Mouse (Mus musculus) heart, embryonic 13.5 days (tissue): ENCODE results near the gene Prkag2. TPM values are rescaled to one million over a fixed set of nuclear protein-coding genes. Genes with fewer than 3 reads are reported as not detected.
A peak's percentile ranks its signal among the peaks of the same experiment; 100 is the strongest.

Source experiments
- ATAC-seq: fragments of 200-750 bp; cut with Nextera tagmentation; 2 replicates; pipeline ENCODE4 v1.8.0; 2017; ENCODE audit warnings: moderate TSS enrichment; ENCODE audit not compliant: insufficient number of reproducible peaks, low FRiP score, low TSS enrichment; ENCODE audit errors: extremely low read depth
- H3K27ac ChIP-seq: fragments of 300-500 bp; sonication (generic); replicated peaks from 2 replicates; pipeline ENCODE4 v1.5.1; 2015; ENCODE audit warnings: moderate library complexity, mild to moderate bottlenecking, inconsistent platforms
- H3K27me3 ChIP-seq: fragments of 300-500 bp; sonication (generic); replicated peaks from 2 replicates; pipeline ENCODE4 v1.6.1; 2015; ENCODE audit warnings: mild to moderate bottlenecking, inconsistent platforms
- H3K36me3 ChIP-seq: fragments of 300-500 bp; sonication (generic); 2 replicates; pipeline ENCODE4 v1.6.1; 2015; ENCODE audit warnings: mild to moderate bottlenecking, inconsistent platforms
- H3K4me1 ChIP-seq: fragments of 300-500 bp; sonication (generic); 2 replicates; pipeline ENCODE4 v1.6.1; 2015; ENCODE audit warnings: inconsistent platforms
- H3K4me2 ChIP-seq: fragments of 300-500 bp; sonication (generic); 2 replicates; pipeline ENCODE4 v1.6.1; 2015; ENCODE audit warnings: inconsistent platforms, mild to moderate bottlenecking, moderate library complexity
- H3K4me3 ChIP-seq: fragments of 300-500 bp; sonication (generic); 2 replicates; pipeline ENCODE4 v1.5.1; 2015; ENCODE audit warnings: moderate library complexity, mild to moderate bottlenecking, inconsistent platforms
- H3K9ac ChIP-seq: fragments of 300-500 bp; sonication (generic); 2 replicates; pipeline ENCODE4 v1.6.1; 2015; ENCODE audit warnings: inconsistent platforms, mild to moderate bottlenecking, moderate library complexity
- H3K9me3 ChIP-seq: fragments of 300-500 bp; sonication (generic); 2 replicates; pipeline ENCODE4 v1.6.1; 2016; ENCODE audit warnings: inconsistent platforms
- WGBS: fragments of 180-500 bp; shearing (Covaris S2); methylation state at CpG from one replicate; pipeline ENCODE4 v1.1.7; 2015; ENCODE audit warnings: mixed read lengths; 5-methylcytosine and 5-hydroxymethylcytosine counted together
- polyA plus RNA-seq: library from polyadenylated mRNA; unstranded; fragments of >200 nt; fragmentation: Nextera tagmentation; extraction: Ambion mirVana; gene quantifications from 2 replicates; pipeline ENCODE4 v1.2.1, GENCODE M21; 2015

Prkag2 gene
- polyA plus RNA-seq, 1 experiment from 2014 or later: 83.7 TPM

DNA sequence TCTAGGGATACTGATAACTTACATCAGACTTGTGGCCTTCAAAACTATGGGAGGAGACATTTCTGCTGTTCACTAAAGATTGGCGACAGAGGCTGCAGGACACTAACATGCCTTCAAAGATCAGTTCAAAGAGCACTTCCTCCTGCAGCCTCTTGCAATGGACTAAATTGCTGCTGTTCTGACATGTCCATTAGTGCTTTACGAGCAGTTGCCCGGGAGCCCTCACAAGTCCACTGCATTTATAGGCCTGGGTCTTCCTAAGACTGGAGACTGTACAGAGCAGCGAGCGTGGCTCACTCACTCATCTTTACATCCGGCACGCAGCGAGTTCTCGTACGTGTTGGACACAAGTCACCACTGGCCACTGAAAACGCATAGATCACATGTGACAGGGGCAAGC lies 208.0 kb downstream of the Prkag2 start:
- Histone ChIP-seq H3K27ac (peak overlapping the region; percentile 8; the same call in 1 of the 2 replicates), H3K4me3 (no peak overlapping the region), H3K9ac (peak overlapping the region; percentile 47), H3K36me3 (peaks cover 22% of the 10 kb centered on the region), H3K4me2 (no peak overlapping the region), H3K9me3 (no peaks in the 10 kb centered on the region), H3K27me3 (no peaks in the 10 kb centered on the region), H3K4me1 (peaks cover 65% of the 10 kb centered on the region)
- no peak for ATAC-seq
- WGBS: 82% methylated on average over 11 of the region's 11 CpGs

GRCm38 (mm10) chr5:24889860-24890259 lies 210.6 kb downstream of the Prkag2 start:
- Histone ChIP-seq H3K4me2 (peak overlapping the region; percentile 61), H3K27ac (peak overlapping the region; percentile 89), H3K9me3 (no peaks in the 10 kb centered on the region), H3K27me3 (no peaks in the 10 kb centered on the region), H3K4me3 (peak overlapping the region; percentile 24), H3K9ac (peak overlapping the region; percentile 70), H3K36me3 (peaks cover 43% of the 10 kb centered on the region), H3K4me1 (peaks cover 53% of the 10 kb centered on the region)
- 21% methylated on average over 9 of the region's 9 CpGs for WGBS
- ATAC-seq: peak; percentile 67; the same call in 1 of the 2 replicates

DNA sequence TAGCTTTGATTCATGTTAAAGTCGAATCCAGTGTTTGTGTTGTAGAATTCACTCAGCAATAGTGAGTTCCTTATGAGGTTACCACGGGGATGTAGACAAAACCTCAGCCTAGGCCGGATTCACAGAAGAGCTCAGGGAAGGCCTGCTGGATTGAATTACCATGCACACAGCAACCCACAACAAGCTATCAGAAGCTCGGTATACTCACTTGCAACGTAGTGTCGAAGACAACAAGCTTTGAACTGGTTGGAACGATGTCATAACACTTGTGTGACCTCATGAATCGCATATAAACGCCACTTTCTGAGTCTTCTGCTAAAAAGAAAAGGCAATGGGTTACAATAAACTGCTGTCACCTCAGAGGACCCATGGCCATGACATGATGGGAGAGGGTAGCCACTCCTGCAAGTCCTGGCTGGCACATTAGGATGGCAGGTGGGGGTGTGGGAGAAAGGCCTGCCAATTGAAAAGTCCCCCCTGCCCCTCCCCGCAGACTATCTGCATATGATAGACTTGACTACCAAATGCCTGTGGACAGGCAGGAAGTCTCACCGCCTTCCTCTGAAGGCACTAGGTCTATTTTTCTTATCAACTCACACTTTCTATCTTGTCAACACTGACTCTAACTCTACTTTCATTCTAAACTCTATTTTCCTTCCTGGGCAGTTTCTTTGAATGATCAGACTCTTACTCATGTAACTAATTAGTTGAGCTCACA lies 211.4 kb downstream of the Prkag2 start:
- H3K4me2 ChIP-seq: peak overlapping the region; percentile 61
- no peaks in the 10 kb centered on the region for H3K9me3 ChIP-seq
- H3K27me3 ChIP-seq: no peaks in the 10 kb centered on the region
- 0 out of 2 replicates have a peak overlapping the region, but pooled peaks have one; percentile 20 for H3K9ac ChIP-seq
- H3K27ac ChIP-seq: peak overlapping the region; percentile 89
- H3K36me3 ChIP-seq: peaks cover 48% of the 10 kb centered on the region
- ATAC-seq: no peak
- 56% methylated on average over 11 of the region's 11 CpGs for WGBS
- H3K4me1 ChIP-seq: peaks cover 45% of the 10 kb centered on the region
- no peak overlapping the region for H3K4me3 ChIP-seq

- H3K9ac ChIP-seq: 0 out of 2 replicates have a peak overlapping the region, but pooled peaks have one; percentile 21
- peaks cover 65% of the 10 kb centered on the region for H3K36me3 ChIP-seq
- H3K4me1 ChIP-seq: peaks cover 33% of the 10 kb centered on the region
- H3K4me3 ChIP-seq: no peak overlapping the region
- no peak overlapping the region for H3K27ac ChIP-seq
- 69% methylated on average over 8 of the region's 8 CpGs for WGBS
- no peak for ATAC-seq
- H3K9me3 ChIP-seq: no peaks in the 10 kb centered on the region
- no peak overlapping the region for H3K4me2 ChIP-seq
- H3K27me3 ChIP-seq: no peaks in the 10 kb centered on the region
These were observed 213.2 kb downstream of the Prkag2 start for GRCm38 (mm10) chr5:24887271-24887670.

- no peak overlapping the region for H3K4me3 ChIP-seq
- 0 out of 2 replicates have a peak, but pooled peaks cover 2% of the 10 kb centered on the region for H3K9me3 ChIP-seq
- peak overlapping the region; percentile 9; the same call in 1 of the 2 replicates for H3K4me2 ChIP-seq
- 47% methylated on average over 4 of the region's 4 CpGs for WGBS
- ATAC-seq: peak; percentile 37; the same call in 1 of the 2 replicates
- peak overlapping the region; percentile 25; the same call in 1 of the 2 replicates for H3K9ac ChIP-seq
- H3K27ac ChIP-seq: peak overlapping the region; percentile 76
- H3K27me3 ChIP-seq: no peaks in the 10 kb centered on the region
- peaks cover 83% of the 10 kb centered on the region for H3K36me3 ChIP-seq
- H3K4me1 ChIP-seq: peaks cover 16% of the 10 kb centered on the region
These were observed 221.7 kb downstream of the Prkag2 start for GRCm38 (mm10) chr5:24878713-24879112.

DNA sequence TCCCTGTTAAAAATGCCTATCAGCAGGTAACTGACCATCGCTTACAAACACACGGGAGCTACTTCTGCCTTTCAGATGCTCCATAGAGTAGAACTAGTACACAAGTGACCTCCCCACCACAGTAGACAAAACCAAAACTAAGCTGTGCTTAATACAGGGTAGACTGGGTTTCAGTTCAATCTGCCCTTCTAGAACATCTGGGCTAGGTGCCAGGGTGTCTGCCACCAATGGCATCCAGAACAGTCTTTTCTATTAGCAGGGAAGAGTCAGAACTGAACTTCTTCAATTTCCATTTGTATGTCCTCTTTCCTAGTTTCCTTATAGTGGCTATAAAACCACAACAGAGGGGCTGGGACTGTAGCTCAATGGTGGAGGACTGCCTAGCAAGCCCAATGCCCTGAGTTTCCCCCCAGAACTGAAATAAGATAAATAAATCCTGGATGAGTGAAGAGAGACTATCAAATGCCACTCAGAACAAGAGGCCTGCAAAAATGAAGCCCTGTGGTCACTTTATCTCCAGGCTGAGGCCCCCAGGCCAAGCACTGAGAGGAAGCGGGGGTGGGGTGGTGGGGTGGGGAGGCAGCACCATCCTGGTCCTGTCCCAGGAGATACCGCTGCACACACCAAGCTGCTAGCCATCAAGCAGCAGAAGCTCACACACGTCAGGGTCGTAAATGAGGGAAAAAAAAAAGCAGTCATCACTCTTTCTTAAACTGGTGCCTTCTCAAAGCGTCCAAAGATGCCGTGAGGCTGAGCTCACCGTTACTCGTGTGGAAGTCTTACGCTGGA lies 222.4 kb downstream of the Prkag2 start:
- no peaks in the 10 kb centered on the region for H3K27me3 ChIP-seq
- H3K4me1 ChIP-seq: peaks cover 16% of the 10 kb centered on the region
- peak overlapping the region; percentile 9; the same call in 1 of the 2 replicates for H3K4me2 ChIP-seq
- no peak for ATAC-seq
- peak overlapping the region; percentile 76 for H3K27ac ChIP-seq
- 41% methylated on average over 11 of the region's 11 CpGs for WGBS
- no peak overlapping the region for H3K4me3 ChIP-seq
- H3K9me3 ChIP-seq: 0 out of 2 replicates have a peak, but pooled peaks cover 2% of the 10 kb centered on the region
- H3K9ac ChIP-seq: peak overlapping the region; percentile 25; the same call in 1 of the 2 replicates
- H3K36me3 ChIP-seq: peaks cover 83% of the 10 kb centered on the region

GRCm38 (mm10) chr5:24876653-24877052 lies 223.8 kb downstream of the Prkag2 start:
- Histone ChIP-seq H3K9ac (no peak overlapping the region), H3K27ac (no peak overlapping the region), H3K36me3 (peaks cover 87% of the 10 kb centered on the region), H3K27me3 (no peaks in the 10 kb centered on the region), H3K4me1 (peaks cover 16% of the 10 kb centered on the region), H3K9me3 (0 out of 2 replicates have a peak, but pooled peaks cover 2% of the 10 kb centered on the region), H3K4me2 (no peak overlapping the region), H3K4me3 (no peak overlapping the region)
- WGBS: 75% methylated on average over 9 of the region's 9 CpGs
- ATAC-seq: no peak

DNA sequence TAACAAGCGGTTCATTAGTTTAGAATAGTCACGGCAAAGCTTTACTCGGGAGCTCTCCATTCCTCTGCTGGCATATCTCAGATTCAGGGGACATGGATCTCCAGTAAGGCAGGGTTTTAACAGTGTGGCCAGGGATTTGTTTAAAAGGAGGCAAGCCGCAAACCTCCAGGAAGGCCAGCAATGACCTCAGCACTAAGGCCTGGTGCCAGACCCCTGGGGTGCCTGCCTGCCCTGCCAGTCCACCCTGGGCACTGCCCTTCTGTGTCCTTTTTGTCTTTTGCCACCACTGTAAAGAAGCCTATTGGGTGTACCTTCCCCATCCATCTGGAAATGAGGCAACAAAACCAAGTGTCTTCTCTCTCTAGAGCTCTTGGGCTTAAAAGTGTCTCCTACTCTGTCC lies 226.3 kb downstream of the Prkag2 start:
- peaks cover 27% of the 10 kb centered on the region for H3K4me1 ChIP-seq
- H3K4me2 ChIP-seq: no peak overlapping the region
- peaks cover 84% of the 10 kb centered on the region for H3K36me3 ChIP-seq
- H3K27me3 ChIP-seq: no peaks in the 10 kb centered on the region
- H3K27ac ChIP-seq: no peak overlapping the region
- WGBS: 88% methylated on average over 4 of the region's 4 CpGs
- 0 out of 2 replicates have a peak, but pooled peaks cover 2% of the 10 kb centered on the region for H3K9me3 ChIP-seq
- ATAC-seq: no peak
- no peak overlapping the region for H3K4me3 ChIP-seq
- no peak overlapping the region for H3K9ac ChIP-seq

DNA sequence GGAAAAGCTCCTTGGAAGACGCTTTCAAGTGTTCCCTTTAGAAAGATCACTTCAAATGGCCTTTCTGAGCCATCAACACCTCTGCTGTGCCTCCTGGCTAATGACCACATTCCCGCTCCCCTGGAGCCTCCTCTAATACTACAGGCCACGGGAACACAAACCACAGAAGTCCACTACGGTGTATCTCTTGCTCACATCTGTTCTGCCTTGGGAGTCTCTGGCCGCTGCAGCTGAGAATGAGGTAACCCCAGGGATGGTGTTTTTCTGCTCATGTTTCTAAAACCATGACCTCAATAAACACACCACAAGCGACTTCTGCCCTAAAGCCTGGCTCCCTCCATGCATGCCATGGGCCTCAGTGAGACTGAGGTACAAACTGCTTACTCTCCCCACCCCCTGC lies 227.2 kb downstream of the Prkag2 start:
- Histone ChIP-seq H3K4me2 (no peak overlapping the region), H3K36me3 (peaks cover 83% of the 10 kb centered on the region), H3K4me3 (no peak overlapping the region), H3K9me3 (no peaks in the 10 kb centered on the region), H3K27ac (no peak overlapping the region), H3K9ac (no peak overlapping the region), H3K27me3 (no peaks in the 10 kb centered on the region), H3K4me1 (peaks cover 21% of the 10 kb centered on the region)
- ATAC-seq: no peak
- 43% methylated on average over 6 of the region's 6 CpGs for WGBS

GRCm38 (mm10) chr5:24871276-24871675 lies 229.2 kb downstream of the Prkag2 start:
- Histone ChIP-seq H3K27ac (no peak overlapping the region), H3K4me1 (peaks cover 11% of the 10 kb centered on the region), H3K4me2 (no peak overlapping the region), H3K9ac (no peak overlapping the region), H3K4me3 (no peak overlapping the region), H3K36me3 (peaks cover 91% of the 10 kb centered on the region), H3K9me3 (peaks cover 3% of the 10 kb centered on the region), H3K27me3 (no peaks in the 10 kb centered on the region)
- WGBS: 75% methylated on average over 12 of the region's 12 CpGs
- ATAC-seq: no peak

GRCm38 (mm10) chr5:24869796-24870289 lies 230.6 kb downstream of the Prkag2 start:
- H3K4me2 ChIP-seq: no peak overlapping the region

More at GRCm38 (mm10) chr5:24869796-24870289, 230.6 kb downstream of the Prkag2 start:
- Histone ChIP-seq H3K9me3 (peaks cover 4% of the 10 kb centered on the region), H3K4me1 (peaks cover 11% of the 10 kb centered on the region), H3K27ac (no peak overlapping the region), H3K4me3 (no peak overlapping the region), H3K36me3 (peaks cover 87% of the 10 kb centered on the region), H3K27me3 (no peaks in the 10 kb centered on the region), H3K9ac (peak overlapping the region; percentile 1; the same call in 1 of the 2 replicates)
- WGBS: 41% methylated on average over 11 of the region's 11 CpGs
- no peak for ATAC-seq
